Mouse (Mus musculus): ENCODE data around the gene Meis2.

- TF ChIP-seq EP300 (IDR thresholded peaks at IDR 0.05; ENCODE audit: low read depth) (no peak), CTCF (IDR thresholded peaks at IDR 0.05; ENCODE audit: low read depth) (no peak)
These were observed 23.2 kb downstream of the Meis2 start for GRCm38 (mm10) chr2:116042447-116042846.

Data from liver, embryonic 14.5 days (tissue).